Mouse (Mus musculus) testis, adult 2 months (tissue): ENCODE data around the gene Atp5g3. TPM values are rescaled to one million over a fixed set of nuclear protein-coding genes. Genes with fewer than 3 reads are reported as not detected.

Experiments used
- H3K27ac ChIP-seq: fragments of 200-500 bp; 2 replicates; pipeline ENCODE4 v1.5.1; 2012; ENCODE audit warnings: low read depth, low read length; ENCODE audit not compliant: control insufficient read depth, insufficient read depth
- H3K27me3 ChIP-seq: fragments of 200-500 bp; 2 replicates; pipeline ENCODE4 v1.6.1; 2012; ENCODE audit warnings: mild to moderate bottlenecking, low read length, moderate library complexity; ENCODE audit not compliant: control insufficient read depth, insufficient read depth
- H3K36me3 ChIP-seq: fragments of 200-500 bp; 2 replicates; pipeline ENCODE4 v1.6.1; 2012; ENCODE audit warnings: mild to moderate bottlenecking, low read length; ENCODE audit not compliant: control insufficient read depth, insufficient read depth
- H3K4me1 ChIP-seq: fragments of 200-500 bp; 2 replicates; pipeline ENCODE4 v1.6.1; 2012; ENCODE audit warnings: low read length; ENCODE audit not compliant: control insufficient read depth, insufficient read depth
- H3K4me3 ChIP-seq: fragments of 200-500 bp; 2 replicates; pipeline ENCODE4 v1.5.1; 2012; ENCODE audit warnings: low read depth, mild to moderate bottlenecking, low read length, moderate library complexity, mixed read lengths; ENCODE audit not compliant: control insufficient read depth
- CTCF ChIP-seq: fragments of 200-500 bp; IDR thresholded peaks from 2 replicates; pipeline ENCODE4 v1.5.1; 2012; ENCODE audit warnings: low read depth, mild to moderate bottlenecking, inconsistent platforms, low read length, moderate library complexity; ENCODE audit not compliant: control insufficient read depth, insufficient read depth, insufficient replicate concordance
- POLR2A ChIP-seq: fragments of 200-500 bp; IDR thresholded peaks from 2 replicates; pipeline ENCODE4 v1.6.1; 2012; ENCODE audit warnings: low read depth, mild to moderate bottlenecking, inconsistent platforms, low read length, moderate library complexity; ENCODE audit not compliant: control insufficient read depth
- polyA plus RNA-seq: library from polyadenylated mRNA; depleted of rRNA; stranded (reverse); fragments of >200 nt; gene quantifications from 2 replicates; pipeline ENCODE4 v1.2.3, GENCODE M21; 2012; rRNA removed

The Atp5g3 gene
- polyA plus RNA-seq, 1 experiment = 130 TPM

DNA sequence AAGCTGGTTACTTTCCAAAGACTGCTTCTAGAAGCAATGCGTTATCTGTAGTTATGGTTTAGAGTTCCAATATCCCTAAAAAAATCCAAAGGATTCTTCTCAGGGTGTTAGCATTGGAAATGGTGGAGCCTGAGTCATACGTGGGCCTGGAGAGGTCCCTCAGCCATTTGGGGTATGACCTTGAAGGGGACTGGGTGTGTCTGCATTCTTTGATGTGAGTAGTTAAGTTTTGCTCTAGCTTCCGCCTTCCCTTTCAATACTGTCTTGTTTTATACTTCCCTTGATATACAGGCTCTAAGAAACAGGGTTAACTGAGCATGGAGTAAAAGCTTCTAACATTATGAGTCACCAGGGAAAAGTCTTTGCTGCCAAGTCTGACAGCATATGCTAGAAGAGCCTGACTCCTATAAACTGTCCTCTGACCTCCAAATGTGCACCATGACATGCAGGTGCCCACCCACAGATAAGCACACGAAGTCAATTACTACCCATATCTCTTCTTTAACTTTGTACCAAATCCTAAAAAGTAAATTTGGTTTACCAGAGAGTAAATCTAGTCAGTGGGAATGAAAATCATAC, 51.0 kb downstream of the Atp5g3 start:
- Histone ChIP-seq H3K4me1 (no peaks in the 10 kb centered on the region), H3K4me3 (no peak overlapping the region), H3K27ac (no peak overlapping the region), H3K27me3 (no peaks in the 10 kb centered on the region), H3K36me3 (no peaks in the 10 kb centered on the region)
- TF ChIP-seq CTCF = no peak
- no peak for TF ChIP-seq POLR2A

Other genes with a start within 250 kb of the Atp5g3 start
- 118 and 122 TPM in 2 replicates for gene Chn1, start 136.0 kb downstream of the Atp5g3 start, polyA plus RNA-seq
- 34.1 and 41.4 TPM in 2 replicates for gene Atf2, start 18.7 kb downstream of the Atp5g3 start, polyA plus RNA-seq